Mouse (Mus musculus): ENCODE measurements around the gene Rplp1. TPM values are rescaled to one million over a fixed set of nuclear protein-coding genes. Genes with fewer than 3 reads are reported as not detected.

The Rplp1 gene
- total RNA-seq (2021), result 1,000 to 10,000 TPM; 1,466 to 1,621 TPM
- long read RNA-seq, experiment 1, transcript Rplp1-201 (3 exons, 499 nt), result major isoform, 281 of 291 reads
- long read RNA-seq, experiment 1, partial matches to known transcripts, result 9 of 291 reads
- long read RNA-seq, experiment 1, other reads (novel, unspliced or antisense), result 1 of 291 reads
- long read RNA-seq, experiment 2, transcript Rplp1-201 (3 exons, 499 nt), result major isoform, 400 of 413 reads
- long read RNA-seq, experiment 2, partial matches to known transcripts, result 10 of 413 reads
- long read RNA-seq, experiment 2, other reads (novel, unspliced or antisense), result 3 of 413 reads

DNA sequence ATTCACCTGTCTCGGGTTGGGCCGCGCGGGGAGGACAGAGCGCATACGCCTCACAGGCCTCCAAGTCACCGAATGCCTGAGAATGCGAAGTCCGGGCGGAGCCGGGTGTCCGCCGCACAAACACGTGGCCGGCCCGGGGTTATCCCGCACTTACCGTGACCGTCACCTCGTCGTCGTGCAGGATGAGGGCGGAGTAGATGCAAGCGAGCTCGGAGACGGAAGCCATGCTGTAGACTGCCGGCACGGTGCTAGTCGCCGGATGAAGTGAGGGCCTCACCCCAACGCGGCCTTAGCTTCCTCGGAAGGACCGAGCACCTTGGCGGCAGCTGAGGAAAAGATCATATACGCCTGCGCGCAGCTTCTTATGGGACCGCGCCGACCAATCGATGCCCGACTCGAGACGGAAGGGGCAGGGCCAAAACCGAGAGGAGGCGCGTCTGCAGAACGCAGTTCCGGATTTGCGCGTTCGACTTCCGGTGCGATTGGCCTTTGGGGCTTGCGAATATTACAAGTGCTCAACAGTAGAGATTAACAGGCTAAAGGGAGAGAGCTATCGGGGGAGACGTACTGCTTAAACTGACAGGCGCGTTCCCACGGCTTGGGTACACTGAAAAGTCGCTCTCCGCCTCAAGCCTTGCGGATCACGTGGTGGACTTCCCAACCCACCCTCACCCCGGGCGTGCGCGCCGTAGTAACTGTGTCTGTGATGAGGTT, at the start of gene Rplp1:
Rplp1 (minus strand) TSS at position 340 of the 714 bp plus-strand sequence.
- intact Hi-C loops (cut with DNase I; ENCODE audit: low total_unique reads), result no loop called here
- DNase-seq, result peak; percentile 96

DNA sequence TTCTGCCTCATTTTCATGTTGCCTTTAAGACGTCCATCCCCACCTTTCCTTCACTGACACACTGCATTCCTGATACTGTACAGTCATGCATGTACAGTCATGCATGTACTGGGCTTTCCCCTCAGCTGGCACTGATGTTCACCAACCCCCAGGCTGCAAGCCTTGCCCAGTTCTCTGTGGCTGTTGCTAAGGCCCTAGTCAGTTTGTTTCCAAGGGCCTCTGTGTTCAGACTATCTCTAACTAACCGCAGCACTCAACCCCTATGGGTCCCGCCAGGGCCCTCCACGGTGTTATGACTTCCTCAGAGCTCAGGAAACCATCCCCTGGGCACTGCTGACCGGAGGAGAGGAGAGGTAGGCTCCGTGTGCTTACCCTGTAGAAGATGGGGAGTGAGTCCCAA, 49.0 kb upstream of the Rplp1 start:
- no peak for DNase-seq
- intact Hi-C loops (cut with DNase I; ENCODE audit: low total_unique reads), result loop anchor here (5.0 kb wide), 1 partner anchor 279 kb away; no protein-coding TSS in a partner anchor

DNA sequence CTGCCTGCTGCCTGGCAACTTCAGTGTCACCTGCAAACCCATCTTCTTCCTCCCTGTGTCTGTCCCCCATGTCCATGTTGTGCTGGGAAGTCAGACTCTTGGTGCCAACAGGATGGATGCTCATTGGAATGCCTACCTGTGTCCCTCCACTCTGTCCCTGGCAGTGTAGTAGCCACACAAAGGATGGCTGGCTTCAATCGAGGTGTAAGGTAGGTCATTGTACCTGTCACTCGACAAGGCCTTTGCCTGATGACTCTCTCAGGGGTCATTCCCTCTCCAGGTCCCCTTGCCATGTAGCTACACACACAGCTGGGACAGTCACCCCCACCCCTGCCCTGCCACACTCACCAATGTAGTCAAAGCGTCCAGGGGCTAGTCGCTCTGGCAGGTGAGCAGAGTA, 46.8 kb upstream of the Rplp1 start:
- intact Hi-C loops (cut with DNase I; ENCODE audit: low total_unique reads), result loop anchor here (5.0 kb wide), 1 partner anchor 281 kb away; no protein-coding TSS in a partner anchor

DNA sequence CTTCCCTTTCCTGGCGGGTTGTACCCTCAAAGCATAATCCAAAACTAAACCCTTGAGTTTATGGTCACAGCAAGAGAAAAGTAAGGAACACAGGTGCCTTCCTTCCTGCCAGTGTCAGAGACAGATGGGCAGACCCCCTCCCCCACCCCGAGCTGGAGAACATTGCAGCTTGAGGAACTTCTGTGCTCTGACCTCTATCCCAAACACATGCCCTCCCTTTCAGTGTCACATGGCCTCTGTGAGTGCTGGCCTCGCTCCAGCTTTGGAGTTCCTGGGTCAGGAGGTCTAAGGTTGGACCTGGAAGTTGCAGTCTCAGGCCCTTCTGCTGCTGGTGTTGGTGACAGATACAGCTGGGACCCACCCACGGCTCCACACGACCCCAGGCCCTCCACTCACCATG, 46.4 kb upstream of the Rplp1 start:
- no peak for DNase-seq
- intact Hi-C loops (cut with DNase I; ENCODE audit: low total_unique reads), result loop anchor here (5.0 kb wide), 1 partner anchor 282 kb away; no protein-coding TSS in a partner anchor

More for the DNA sequence above, 46.8 kb upstream of the Rplp1 start:
- DNase-seq, result no peak

DNA sequence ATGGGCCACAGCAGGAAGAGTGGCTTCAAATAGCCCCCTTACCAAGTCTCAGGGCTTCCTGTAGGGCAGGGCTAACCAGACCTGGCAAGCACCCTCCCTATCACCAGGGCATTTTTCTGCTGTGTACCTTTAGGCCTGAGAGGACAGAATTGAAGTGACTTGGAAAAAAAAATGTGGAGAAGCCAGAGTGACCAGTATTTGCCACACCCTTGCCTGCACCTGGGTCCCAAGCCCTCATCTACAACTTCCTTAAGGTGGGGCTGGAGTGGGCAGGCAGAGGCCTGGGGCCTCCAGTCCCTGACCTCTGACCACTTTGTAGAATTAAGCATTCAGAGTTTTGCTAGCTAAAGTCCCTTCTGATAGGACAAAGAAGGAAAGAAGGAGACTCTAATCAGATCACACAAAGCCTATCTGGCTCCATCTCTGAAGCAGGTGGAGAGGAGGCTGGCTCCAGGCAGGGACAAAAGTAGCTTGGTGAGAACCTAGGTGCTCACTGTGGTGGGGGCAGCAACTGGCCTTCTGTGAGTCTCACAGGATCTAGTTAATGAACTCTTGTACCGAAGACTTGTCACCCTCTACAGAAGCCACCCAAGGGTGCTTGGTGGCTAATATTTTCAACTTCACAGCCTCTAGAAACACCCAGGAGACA, 45.7 kb upstream of the Rplp1 start:
- intact Hi-C loops (cut with DNase I; ENCODE audit: low total_unique reads), result loop anchor here (5.0 kb wide), 1 partner anchor 282 kb away; no protein-coding TSS in a partner anchor
- no peak for DNase-seq

DNA sequence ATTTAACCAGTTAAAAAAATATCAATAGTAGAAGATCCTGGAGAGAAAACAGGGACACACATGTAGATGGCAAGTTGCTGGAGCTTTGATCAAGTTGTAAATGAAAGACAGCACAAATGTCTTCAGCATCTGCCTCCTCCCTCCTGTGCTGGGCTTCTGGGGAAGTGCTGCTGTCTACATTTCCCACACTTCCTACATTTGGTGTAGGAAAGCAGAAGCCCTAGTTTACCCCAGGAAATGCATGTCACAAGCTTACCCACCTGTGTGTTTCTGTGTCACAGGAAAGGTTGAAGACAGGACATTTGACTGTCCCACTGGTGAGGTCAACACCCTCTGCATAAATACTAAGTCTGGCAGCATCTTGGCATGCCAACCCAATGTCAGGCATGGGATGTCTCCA, 40.4 kb upstream of the Rplp1 start:
- intact Hi-C loops (cut with DNase I; ENCODE audit: low total_unique reads), result loop anchor here (5.0 kb wide), 1 partner anchor 33 kb away; no protein-coding TSS in a partner anchor
- no peak for DNase-seq

DNA sequence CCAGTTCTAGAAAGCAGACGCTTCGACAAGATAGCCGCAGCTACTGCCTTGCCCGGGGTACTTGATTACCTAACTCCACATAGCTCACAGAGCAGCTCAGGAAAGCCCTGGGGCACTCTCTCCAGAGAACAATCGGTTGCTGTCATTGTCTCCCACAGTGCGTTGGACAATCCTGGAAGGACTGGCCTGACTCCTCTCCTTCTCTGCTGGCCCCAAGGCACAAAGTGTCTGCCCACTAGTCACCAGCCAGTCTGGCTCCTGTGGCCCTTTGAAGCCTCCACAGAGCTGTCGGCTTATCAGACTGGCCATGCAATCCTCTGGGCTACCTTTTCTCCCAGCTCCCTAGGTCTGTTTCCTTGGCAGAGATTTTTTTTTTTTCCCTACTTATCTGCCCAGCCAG, 37.9 kb upstream of the Rplp1 start:
- DNase-seq, result no peak
- intact Hi-C loops (cut with DNase I; ENCODE audit: low total_unique reads), result loop anchor here (5.0 kb wide), 1 partner anchor 35 kb away; no protein-coding TSS in a partner anchor

DNA sequence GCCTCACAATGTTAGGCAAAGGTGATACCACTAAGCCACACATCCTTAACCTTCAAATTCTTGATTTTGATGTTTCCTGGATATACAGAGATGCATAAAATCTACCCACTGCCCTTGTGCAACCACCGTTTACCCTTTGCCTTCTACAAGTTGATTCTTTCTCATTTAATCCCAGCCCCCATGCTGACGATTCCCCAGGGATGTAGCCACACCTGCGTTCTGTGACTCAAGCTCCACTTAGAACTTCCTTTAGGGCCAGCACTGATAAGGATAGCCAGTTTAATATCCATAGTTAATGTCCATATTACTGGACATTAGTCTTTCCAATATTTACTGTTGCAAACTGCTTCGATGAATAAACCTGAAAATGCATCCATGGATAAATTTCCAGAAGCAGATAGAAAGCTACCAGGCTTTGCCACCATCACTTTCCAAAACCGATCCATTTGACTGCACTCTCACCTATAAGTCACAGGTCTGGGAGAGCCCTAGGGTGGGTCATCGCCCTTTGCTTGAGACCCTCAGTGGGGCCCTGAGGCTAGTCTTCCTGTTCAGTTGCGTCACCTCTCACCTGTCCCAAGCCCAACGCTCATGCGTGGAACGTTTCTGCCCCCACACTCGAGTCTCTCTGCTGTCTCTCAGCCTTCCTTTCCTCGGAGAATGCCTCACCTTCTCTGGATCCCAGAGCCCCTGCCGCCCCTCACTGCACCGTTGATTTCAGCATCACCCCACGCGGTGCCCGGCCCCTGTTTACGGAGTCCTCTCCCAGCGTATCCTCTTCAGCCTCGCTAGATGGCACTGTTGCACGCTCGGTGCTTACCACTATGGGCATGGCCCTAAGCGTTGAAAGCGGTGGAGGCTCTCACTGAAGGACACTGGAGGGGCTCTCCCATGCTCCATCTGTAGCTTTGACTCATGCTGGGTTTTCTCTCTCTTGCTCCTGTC, 33.3 kb upstream of the Rplp1 start:
- intact Hi-C loops (cut with DNase I; ENCODE audit: low total_unique reads), result no loop called here
- DNase-seq, result peak; percentile 73

DNA sequence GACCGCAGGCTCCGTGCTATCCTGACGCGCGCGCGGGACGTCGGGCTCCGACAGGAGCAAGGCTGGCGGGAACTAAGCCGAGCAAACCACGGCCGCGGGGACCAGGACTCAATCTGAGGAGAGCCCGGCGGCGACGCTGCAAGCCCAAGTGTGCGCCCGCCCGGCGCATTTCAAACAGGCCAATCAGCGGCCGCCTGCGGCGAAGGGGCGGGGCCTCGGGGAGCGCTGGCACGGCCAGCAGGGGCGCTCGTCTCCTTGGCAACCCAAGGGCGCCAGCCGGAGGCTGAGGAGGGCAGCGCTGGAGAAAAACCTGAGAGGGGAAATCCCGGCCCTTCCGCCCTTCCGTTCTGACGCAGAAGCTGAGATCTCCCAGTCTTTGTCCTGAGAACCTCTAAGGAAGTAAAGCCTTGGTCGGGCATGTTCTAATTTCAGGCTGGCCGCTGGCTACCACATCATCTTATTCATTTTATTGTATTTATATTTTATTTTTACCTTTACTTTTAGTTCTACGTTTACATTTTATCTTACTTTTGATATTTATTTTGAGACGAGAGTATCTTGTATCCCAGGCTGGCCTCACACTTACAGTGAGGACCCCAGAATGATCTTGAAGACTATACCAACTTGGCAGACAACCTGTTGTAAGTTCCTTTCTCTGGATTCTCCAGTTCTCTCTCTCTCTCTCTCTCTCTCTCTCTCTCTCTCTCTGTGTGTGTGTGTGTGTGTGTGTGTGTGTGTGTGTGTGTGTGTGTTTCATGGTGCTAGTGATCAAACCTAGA, 32.5 kb upstream of the Rplp1 start, which contains the start of gene Kif23:
Kif23 (minus strand) TSS at position 152 of the 779 bp plus-strand sequence.
- peak; percentile 94 for DNase-seq
- intact Hi-C loops (cut with DNase I; ENCODE audit: low total_unique reads), result no loop called here

DNA sequence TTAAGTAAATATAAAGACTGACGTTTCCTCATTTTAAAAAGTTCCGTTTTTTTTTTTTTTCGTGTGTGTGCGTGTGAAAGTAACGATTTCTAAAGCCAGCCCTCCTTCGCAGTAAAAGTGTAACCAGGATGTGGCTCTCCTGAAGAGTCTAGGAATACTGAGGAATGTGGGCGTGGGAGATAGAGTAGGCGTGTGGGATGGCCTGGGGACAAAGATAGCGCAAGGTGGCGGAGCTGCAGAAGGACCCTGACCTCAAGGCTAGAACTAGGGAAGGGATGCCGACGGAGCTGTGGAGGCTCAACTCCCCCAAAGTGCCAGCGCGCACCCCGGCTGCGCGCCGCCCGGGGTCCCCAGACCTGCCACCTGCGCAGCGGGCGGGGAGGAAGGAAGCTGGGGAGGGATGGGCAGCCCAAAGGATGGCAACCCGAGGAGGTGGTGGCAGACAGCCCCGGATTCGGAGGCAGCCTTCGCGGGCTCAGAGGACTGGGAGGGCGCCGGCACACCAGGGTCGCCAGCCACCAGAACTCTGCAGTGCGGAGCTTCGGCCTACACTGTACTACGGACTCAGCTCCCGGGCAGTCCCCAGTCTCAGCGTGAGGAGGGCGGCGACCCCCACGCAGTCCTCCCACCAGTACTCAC, 31.8 kb upstream of the Rplp1 start:
- intact Hi-C loops (cut with DNase I; ENCODE audit: low total_unique reads), result no loop called here
- peak; percentile 18 for DNase-seq

DNA sequence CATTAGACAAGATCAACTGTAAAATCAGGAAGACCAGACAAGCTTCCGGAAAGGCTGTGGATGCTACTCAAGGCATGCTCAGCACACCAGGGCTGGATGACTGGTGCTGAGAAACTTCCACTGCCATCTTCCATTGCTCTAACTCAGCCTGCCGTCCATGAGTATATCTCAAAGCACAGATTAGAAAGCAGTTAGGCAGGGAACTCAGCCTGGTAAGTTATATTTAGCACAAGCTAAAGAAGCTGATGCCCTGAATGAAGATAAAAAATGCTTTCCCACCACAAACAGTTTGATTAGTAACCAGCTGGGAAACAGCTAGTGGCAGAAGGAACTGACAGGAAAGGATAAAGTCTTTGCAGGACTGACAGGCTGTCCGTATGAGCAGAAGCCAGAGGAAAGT, 26.7 kb upstream of the Rplp1 start:
- DNase-seq, result no peak
- intact Hi-C loops (cut with DNase I; ENCODE audit: low total_unique reads), result no loop called here

DNA sequence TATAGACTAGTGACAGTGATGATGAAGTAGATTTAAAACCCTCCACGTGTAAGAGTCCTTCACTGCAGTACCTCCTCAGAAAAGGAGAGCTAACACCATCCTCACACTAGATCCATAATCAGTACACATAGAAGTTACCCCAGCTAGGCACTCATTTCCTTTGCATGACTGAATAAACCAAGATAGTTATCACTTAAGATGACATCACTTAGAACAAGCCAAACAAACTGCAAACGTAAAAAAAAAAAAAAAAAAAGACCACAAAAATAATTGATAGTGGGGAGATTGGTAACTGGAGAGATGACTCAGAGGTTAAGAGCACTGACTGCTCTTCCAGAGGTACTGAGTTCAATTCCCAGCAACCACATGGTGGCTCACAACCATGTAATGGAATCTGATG, 19.0 kb upstream of the Rplp1 start:
- DNase-seq, result no peak
- intact Hi-C loops (cut with DNase I; ENCODE audit: low total_unique reads), result no loop called here

DNA sequence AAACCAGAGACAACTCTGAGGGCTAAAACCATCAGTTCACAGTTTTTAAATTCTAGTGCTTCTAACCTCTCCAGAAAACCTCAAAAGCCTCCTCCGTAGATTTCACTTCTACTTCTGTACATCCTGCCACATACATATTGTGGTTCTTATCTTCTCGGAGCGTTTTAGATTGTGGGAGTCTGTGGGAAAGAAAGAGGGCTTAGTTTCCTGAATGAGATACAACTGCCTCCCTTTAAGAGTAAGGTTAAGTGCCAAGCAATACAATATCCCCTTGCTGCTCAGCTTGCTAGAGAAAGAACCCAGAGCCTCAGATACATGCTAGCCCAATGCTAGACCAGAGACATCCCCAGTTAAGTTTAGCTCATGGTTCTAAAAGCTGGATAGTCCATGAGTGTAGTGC, 17.7 kb upstream of the Rplp1 start:
- intact Hi-C loops (cut with DNase I; ENCODE audit: low total_unique reads), result no loop called here
- DNase-seq, result no peak

DNA sequence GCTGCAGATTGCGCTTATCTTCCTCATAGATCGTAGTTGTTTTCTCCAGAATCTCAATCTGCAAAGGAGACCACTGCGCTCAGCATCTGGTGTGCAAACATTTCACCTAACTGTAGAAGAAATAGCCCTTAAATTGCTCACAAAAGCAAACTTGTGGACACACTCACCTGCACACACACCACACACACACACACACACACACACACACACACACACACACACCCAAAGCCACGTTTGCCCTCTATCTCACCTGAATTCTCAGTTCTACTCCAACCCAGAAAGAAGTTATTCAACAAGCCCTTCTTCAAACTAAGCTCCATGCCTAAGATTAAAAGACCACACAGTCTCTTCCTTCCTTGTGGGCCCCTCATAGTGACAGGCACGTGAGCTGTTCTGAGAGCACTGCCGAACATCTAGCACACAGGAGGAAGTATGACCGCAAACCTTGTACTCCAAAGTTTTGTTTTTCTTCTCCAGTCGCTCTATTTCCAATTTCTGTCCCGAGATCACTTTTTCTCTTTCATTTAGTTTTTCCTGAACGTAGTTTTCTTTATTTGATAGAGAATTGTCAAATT, 10.8 kb upstream of the Rplp1 start:
- intact Hi-C loops (cut with DNase I; ENCODE audit: low total_unique reads), result no loop called here
- DNase-seq, result no peak

DNA sequence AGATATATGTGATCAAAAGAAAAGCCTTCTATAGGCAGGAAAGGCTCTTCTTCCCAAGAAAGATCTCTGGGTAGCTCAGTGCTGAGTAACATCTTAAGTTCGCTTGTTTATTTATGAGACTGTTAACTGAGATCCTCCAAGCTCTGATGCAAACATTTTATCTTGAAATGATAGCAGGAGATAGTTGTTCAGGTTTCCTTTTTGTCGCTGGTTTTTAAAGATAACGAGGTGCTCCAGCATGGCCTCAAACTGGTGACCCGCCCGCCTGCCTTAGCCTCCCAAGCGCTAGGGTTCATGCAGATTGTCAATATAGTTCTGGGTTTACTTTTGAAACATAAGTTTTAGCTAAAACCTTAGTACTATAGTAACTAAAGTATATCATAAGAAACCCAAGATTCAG, 6.0 kb upstream of the Rplp1 start:
- no peak for DNase-seq
- intact Hi-C loops (cut with DNase I; ENCODE audit: low total_unique reads), result no loop called here

DNA sequence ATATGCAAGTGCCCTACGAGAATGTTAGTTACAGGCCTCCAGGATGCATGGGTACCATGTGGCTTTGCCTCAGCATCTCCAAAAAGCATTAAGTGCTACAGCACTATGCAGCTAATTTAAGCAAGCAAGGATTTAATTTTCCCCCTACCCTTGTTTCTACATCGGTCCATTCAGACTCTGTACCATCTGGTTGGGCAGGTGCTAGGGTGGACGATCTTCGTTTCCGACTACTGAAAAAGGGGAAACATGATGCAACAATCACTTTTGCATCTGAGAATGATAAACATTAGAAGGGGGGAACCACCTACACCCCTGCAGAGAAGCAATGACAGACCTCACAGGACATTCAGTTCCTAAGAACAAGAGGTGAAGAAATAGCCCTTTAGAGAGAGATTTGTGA, 5.1 kb upstream of the Rplp1 start:
- DNase-seq, result no peak
- intact Hi-C loops (cut with DNase I; ENCODE audit: low total_unique reads), result no loop called here

DNA sequence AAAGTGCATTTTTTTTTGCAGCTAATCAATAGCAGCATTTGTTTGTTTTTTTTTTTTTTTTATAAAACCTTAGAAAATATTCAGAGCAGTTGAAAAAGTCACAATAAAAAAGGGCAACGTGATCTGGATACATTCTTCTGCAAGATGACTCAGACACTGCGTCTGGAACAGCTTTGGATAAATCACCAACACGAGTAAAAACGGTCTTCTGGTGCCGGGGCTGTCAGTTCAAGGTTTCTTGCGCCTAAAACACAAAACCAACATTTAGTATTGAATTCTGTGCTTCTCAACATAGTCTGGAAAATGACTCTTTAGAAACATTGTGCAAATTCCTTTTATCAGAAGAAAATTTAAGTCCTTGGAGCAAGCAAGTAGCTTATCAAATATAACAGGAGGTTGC, 3.1 kb upstream of the Rplp1 start:
- intact Hi-C loops (cut with DNase I; ENCODE audit: low total_unique reads), result no loop called here

DNA sequence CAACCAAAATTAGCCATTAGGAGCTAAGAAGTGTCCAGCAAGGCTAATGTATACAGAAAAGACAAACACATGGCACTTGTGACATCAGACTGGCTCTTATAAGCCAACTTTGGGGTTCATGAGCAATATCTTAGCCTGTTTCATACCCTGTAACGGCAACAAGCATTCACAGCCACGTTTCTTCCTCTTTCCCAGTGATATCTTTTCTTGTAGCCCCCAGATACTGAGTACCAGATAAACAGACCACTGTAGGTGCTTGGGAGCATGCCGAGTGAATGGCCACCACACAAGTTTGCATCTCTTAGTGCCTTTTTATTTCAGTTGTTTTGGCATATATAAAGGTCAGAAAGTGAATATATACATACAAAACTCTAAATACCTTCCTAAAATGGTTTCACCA, 2.6 kb upstream of the Rplp1 start:
- intact Hi-C loops (cut with DNase I; ENCODE audit: low total_unique reads), result no loop called here
- no peak for DNase-seq

More for the DNA sequence above, 3.1 kb upstream of the Rplp1 start:
- no peak for DNase-seq
